Mouse (Mus musculus) kidney, adult 2 months (tissue): Measurements from ENCODE around the gene Trim14.

Source experiments
- CTCF ChIP-seq: fragments of 200-500 bp; conservative IDR thresholded peaks from 2 replicates; pipeline ENCODE4 v1.5.1; 2011; ENCODE audit warnings: low read depth, mild to moderate bottlenecking, control low read depth, low read length, moderate library complexity, mixed read lengths; ENCODE audit not compliant: insufficient read depth, insufficient read length
- POLR2A ChIP-seq: fragments of 200-500 bp; IDR thresholded peaks from one replicate; pipeline ENCODE4 v1.6.1; 2011; ENCODE audit warnings: low read depth, low read length, control low read depth

- TF ChIP-seq POLR2A (no peak), CTCF (no peak)
These were observed 28.3 kb upstream of the Trim14 start for GRCm38 (mm10) chr4:46564247-46564646.
